Mouse (Mus musculus): ENCODE measurements around the gene Mcrs1. TPM values are rescaled to one million over a fixed set of nuclear protein-coding genes. Genes with fewer than 3 reads are reported as not detected.

Mcrs1 gene
- polyA plus RNA-seq, 1 experiment from 2014 or later: 102 TPM

GRCm38 (mm10) chr15:99285189-99285535 is 33.4 kb upstream of the Mcrs1 start:
- Histone ChIP-seq H3K4me2 (replicated peaks; ENCODE audit: low read depth, low read length) (no peak overlapping the region), H3K4me1 (ENCODE audit: insufficient read depth, low read depth, low read length) (no peaks in the 10 kb centered on the region), H3K27me3 (replicated peaks; ENCODE audit: insufficient read depth, low read length) (no peaks in the 10 kb centered on the region), H3K36me3 (ENCODE audit: insufficient read depth, low read length) (no peaks in the 10 kb centered on the region), H3K4me3 (ENCODE audit: low read depth, low read length) (no peak overlapping the region), H3K9me3 (ENCODE audit: low read length) (no peaks in the 10 kb centered on the region), H3K9ac (replicated peaks; ENCODE audit: low read depth) (no peak overlapping the region), H3K27ac (ENCODE audit: low read length) (no peak overlapping the region)
- ATAC-seq (peak; percentile 47; the same call in 1 of the 2 replicates), DNase-seq (ENCODE audit: low spot score) (no peak)
- no peak for TF ChIP-seq CTCF (IDR thresholded peaks at IDR 0.05)
- TF ChIP-seq EP300 (IDR thresholded peaks at IDR 0.05): no peak
- 47% methylated on average over 8 of the region's 8 CpGs for WGBS

DNA sequence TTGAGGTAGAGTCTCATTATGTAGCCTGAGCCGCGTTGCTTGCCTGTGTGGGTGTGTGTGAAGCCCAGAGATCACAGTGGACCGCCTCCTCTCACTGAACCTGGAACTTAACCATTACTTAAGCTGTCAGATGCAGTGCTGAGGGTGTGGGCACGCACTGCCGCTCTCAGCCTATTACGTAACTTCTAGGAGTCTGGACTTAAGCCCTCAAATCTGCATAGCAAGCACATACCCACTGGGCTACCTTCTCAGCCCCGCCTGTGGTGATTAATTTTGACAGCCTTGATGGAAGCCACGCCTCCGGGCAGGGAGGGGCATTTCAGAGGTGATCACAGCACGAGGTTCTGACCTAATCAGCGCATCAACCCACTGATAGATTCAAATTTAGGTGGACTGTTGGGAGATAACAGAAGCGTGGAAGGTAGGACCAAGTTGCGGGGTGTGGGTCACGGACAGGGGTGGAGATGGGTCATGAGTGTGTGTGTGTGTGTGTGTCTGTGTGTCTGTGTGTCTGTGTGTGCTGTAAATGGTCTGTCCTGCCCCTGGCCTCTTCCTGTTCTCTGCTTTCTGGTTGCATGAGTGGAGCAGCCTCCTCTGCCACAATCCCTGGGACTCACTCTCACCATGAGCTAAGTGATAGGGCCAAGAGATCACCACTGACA is 32.9 kb upstream of the Mcrs1 start:
- no peak overlapping the region for H3K4me2 ChIP-seq (replicated peaks; ENCODE audit: low read depth, low read length)
- DNase-seq (ENCODE audit: low spot score): peak; percentile 87

GRCm38 (mm10) chr15:99283456-99283855 is 31.7 kb upstream of the Mcrs1 start:
- TF ChIP-seq EP300 (IDR thresholded peaks at IDR 0.05) (no peak), CTCF (IDR thresholded peaks at IDR 0.05) (peak; percentile 63)
- H3K4me3 ChIP-seq (ENCODE audit: low read depth, low read length): no peak overlapping the region
- ATAC-seq (no peak), DNase-seq (ENCODE audit: low spot score) (no peak)
- H3K4me2 ChIP-seq (replicated peaks; ENCODE audit: low read depth, low read length): no peak overlapping the region
- no peaks in the 10 kb centered on the region for H3K36me3 ChIP-seq (ENCODE audit: insufficient read depth, low read length)
- no peaks in the 10 kb centered on the region for H3K27me3 ChIP-seq (replicated peaks; ENCODE audit: insufficient read depth, low read length)
- H3K9me3 ChIP-seq (ENCODE audit: low read length): no peaks in the 10 kb centered on the region
- H3K9ac ChIP-seq (replicated peaks; ENCODE audit: low read depth): no peak overlapping the region
- WGBS: 66% methylated on average over 10 of the region's 10 CpGs
- H3K4me1 ChIP-seq (ENCODE audit: insufficient read depth, low read depth, low read length): no peaks in the 10 kb centered on the region
- H3K27ac ChIP-seq (ENCODE audit: low read length): no peak overlapping the region

More for the DNA sequence above, 32.9 kb upstream of the Mcrs1 start:
- Histone ChIP-seq H3K4me3 (ENCODE audit: low read depth, low read length) (no peak overlapping the region), H3K36me3 (ENCODE audit: insufficient read depth, low read length) (no peaks in the 10 kb centered on the region), H3K9ac (replicated peaks; ENCODE audit: low read depth) (no peak overlapping the region), H3K27ac (ENCODE audit: low read length) (no peak overlapping the region), H3K9me3 (ENCODE audit: low read length) (no peaks in the 10 kb centered on the region), H3K27me3 (replicated peaks; ENCODE audit: insufficient read depth, low read length) (no peaks in the 10 kb centered on the region), H3K4me1 (ENCODE audit: insufficient read depth, low read depth, low read length) (no peaks in the 10 kb centered on the region)
- ATAC-seq: peak; percentile 89
- TF ChIP-seq CTCF (IDR thresholded peaks at IDR 0.05): no peak
- no peak for TF ChIP-seq EP300 (IDR thresholded peaks at IDR 0.05)
- 24% methylated on average over 14 of the region's 14 CpGs for WGBS

DNA sequence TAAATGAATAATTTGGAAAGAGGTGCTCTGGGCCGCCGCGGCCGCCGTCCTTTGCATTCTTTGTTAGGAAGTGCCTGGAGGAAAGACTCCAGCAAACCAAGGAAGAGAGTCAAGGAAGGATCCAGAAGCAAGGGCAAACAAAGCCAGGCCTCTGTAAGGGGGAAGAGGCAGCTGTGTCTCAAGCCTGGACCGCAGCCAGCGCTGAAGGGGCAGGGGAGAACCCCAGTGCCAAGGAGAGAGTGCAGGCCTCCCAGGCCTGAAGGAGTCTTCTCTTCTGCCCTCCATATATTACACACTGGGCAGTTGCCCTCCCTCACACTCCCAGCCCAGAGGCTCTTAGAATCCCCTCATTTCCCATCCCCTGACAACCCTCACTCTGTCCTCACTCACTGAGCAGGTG is 26.5 kb upstream of the Mcrs1 start:
- TF ChIP-seq EP300 (IDR thresholded peaks at IDR 0.05): no peak
- TF ChIP-seq CTCF (IDR thresholded peaks at IDR 0.05): no peak
- no peaks in the 10 kb centered on the region for H3K9me3 ChIP-seq (ENCODE audit: low read length)
- no peaks in the 10 kb centered on the region for H3K27me3 ChIP-seq (replicated peaks; ENCODE audit: insufficient read depth, low read length)
- 52% methylated on average over 7 of the region's 7 CpGs for WGBS
- ATAC-seq: no peak
- no peaks in the 10 kb centered on the region for H3K36me3 ChIP-seq (ENCODE audit: insufficient read depth, low read length)
- H3K4me1 ChIP-seq (ENCODE audit: insufficient read depth, low read depth, low read length): no peaks in the 10 kb centered on the region
- H3K27ac ChIP-seq (ENCODE audit: low read length): no peak overlapping the region
- no peak overlapping the region for H3K9ac ChIP-seq (replicated peaks; ENCODE audit: low read depth)
- no peak overlapping the region for H3K4me2 ChIP-seq (replicated peaks; ENCODE audit: low read depth, low read length)
- H3K4me3 ChIP-seq (ENCODE audit: low read depth, low read length): no peak overlapping the region
- DNase-seq (ENCODE audit: low spot score): no peak

DNA sequence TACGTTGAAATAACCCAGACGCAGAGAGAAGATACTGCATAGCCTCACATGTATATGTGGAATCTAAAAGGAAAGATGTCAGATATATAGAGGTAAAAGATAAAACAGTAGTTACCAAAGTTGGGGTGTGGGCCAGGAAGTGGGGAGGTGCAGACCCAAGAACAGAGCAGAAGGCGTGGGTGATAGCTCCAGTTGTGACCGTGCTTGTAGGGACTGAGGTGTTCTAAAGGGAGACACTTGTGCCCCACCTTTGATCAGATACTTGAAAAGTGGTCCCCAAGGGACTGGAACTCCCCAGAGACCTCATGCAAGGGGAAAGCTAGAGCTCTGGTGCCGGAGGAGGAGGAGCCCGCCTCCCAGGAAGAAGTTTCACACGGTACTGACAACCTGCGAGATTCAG is 24.3 kb upstream of the Mcrs1 start:
- Histone ChIP-seq H3K4me2 (replicated peaks; ENCODE audit: low read depth, low read length) (no peak overlapping the region), H3K9me3 (ENCODE audit: low read length) (no peaks in the 10 kb centered on the region), H3K27me3 (replicated peaks; ENCODE audit: insufficient read depth, low read length) (no peaks in the 10 kb centered on the region), H3K27ac (ENCODE audit: low read length) (no peak overlapping the region), H3K9ac (replicated peaks; ENCODE audit: low read depth) (no peak overlapping the region), H3K36me3 (ENCODE audit: insufficient read depth, low read length) (no peaks in the 10 kb centered on the region), H3K4me1 (ENCODE audit: insufficient read depth, low read depth, low read length) (no peaks in the 10 kb centered on the region), H3K4me3 (ENCODE audit: low read depth, low read length) (no peak overlapping the region)
- ATAC-seq: no peak
- no peak for DNase-seq (ENCODE audit: low spot score)
- no peak for TF ChIP-seq CTCF (IDR thresholded peaks at IDR 0.05)
- TF ChIP-seq EP300 (IDR thresholded peaks at IDR 0.05): no peak
- WGBS: 76% methylated on average over 8 of the region's 8 CpGs

GRCm38 (mm10) chr15:99265679-99266078 is 13.9 kb upstream of the Mcrs1 start:
- Histone ChIP-seq H3K27me3 (replicated peaks; ENCODE audit: insufficient read depth, low read length) (no peaks in the 10 kb centered on the region), H3K4me2 (replicated peaks; ENCODE audit: low read depth, low read length) (no peak overlapping the region), H3K4me1 (ENCODE audit: insufficient read depth, low read depth, low read length) (no peaks in the 10 kb centered on the region), H3K36me3 (ENCODE audit: insufficient read depth, low read length) (no peaks in the 10 kb centered on the region), H3K9ac (replicated peaks; ENCODE audit: low read depth) (no peak overlapping the region), H3K4me3 (ENCODE audit: low read depth, low read length) (no peak overlapping the region), H3K27ac (ENCODE audit: low read length) (no peak overlapping the region), H3K9me3 (ENCODE audit: low read length) (no peaks in the 10 kb centered on the region)
- WGBS: 16% methylated on average over 4 of the region's 4 CpGs
- DNase-seq (ENCODE audit: low spot score) (peak; percentile 94), ATAC-seq (peak; percentile 87)
- TF ChIP-seq CTCF (IDR thresholded peaks at IDR 0.05) (peak; percentile 88), EP300 (IDR thresholded peaks at IDR 0.05) (no peak)

DNA sequence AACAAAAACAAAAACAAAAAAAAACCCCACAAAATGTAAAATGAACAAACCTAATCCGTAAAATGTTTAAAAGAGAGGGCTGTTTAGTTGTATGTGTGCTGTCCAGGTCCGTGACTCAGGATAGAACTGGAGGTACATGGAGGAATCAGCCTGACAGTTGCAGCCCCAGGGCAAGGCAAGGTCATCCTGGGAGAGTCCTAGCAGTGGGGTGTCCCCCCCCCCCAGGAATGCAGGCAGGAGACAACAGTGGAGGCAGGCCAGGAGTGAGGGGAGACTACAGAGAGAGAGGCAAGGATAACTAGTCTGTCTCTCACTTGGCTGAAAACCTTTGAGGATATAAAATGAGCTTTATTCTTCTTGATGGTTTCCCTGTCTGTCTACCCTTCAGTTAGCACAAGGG is 12.6 kb upstream of the Mcrs1 start:
- Histone ChIP-seq H3K27ac (ENCODE audit: low read length) (no peak overlapping the region), H3K9ac (replicated peaks; ENCODE audit: low read depth) (no peak overlapping the region), H3K4me1 (ENCODE audit: insufficient read depth, low read depth, low read length) (0 out of 2 replicates have a peak, but pooled peaks cover 4% of the 10 kb centered on the region), H3K4me3 (ENCODE audit: low read depth, low read length) (no peak overlapping the region), H3K36me3 (ENCODE audit: insufficient read depth, low read length) (no peaks in the 10 kb centered on the region), H3K4me2 (replicated peaks; ENCODE audit: low read depth, low read length) (no peak overlapping the region), H3K27me3 (replicated peaks; ENCODE audit: insufficient read depth, low read length) (no peaks in the 10 kb centered on the region), H3K9me3 (ENCODE audit: low read length) (no peaks in the 10 kb centered on the region)
- DNase-seq (ENCODE audit: low spot score): no peak
- no peak for ATAC-seq
- 69% methylated on average over 2 of the region's 2 CpGs for WGBS
- TF ChIP-seq CTCF (IDR thresholded peaks at IDR 0.05): no peak
- TF ChIP-seq EP300 (IDR thresholded peaks at IDR 0.05): no peak
